ENCODE assay signal across 22 mouse cellular contexts in the genomic region with DNA sequence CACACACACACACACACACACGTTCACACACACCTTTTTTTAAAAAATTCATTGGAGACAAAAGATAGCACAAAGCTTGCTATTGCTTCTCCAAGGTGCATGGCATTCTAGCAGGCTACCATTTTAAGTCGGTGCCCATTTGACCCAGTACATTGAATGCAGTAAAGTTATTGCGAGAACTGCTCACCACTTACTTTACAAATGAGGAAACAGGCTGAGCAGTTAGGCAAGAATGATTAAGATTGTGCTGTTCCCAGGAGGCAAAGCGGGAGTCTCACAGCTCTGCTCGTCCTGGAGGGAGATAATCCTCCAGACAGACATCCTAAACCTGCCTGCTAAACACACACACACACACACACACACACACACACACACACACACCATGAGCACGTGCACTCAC.
"Had no signal": no experiment of that assay in that cellular context is flagged by ENCODE, and none has a peak within 500 bp of the region (broad histone marks: within the 10 kb centered on the region; RNA-seq: fewer than 3 reads in every experiment).

No protein-coding gene starts in this region.

- ATAC-seq: hindbrain, embryonic 16.5 days; hindbrain, postnatal 0 days; inflammation-experienced regulatory T-cells, adult 6 months; intestine, embryonic 15.5 days; intestine, embryonic 16.5 days; intestine, postnatal 0 days had no signal

- DNase-seq: heart, postnatal 10 days; heart, postnatal 14 days; heart, postnatal 36 days; heart, postnatal 4 days; kidney, adult 11 months; kidney, adult 18-20 months; kidney, adult 2 months; kidney, adult 8-10 months; kidney, adult 9 months; kidney, postnatal 10 days; kidney, postnatal 14 days; kidney, postnatal 25 days; kidney, postnatal 36 days; kidney, postnatal 4 days; layer of hippocampus, adult 9-11 months; layer of hippocampus, postnatal 36 days had no signal
